Mouse (Mus musculus): ENCODE data around the gene Ermn. TPM values are rescaled to one million over a fixed set of nuclear protein-coding genes. Genes with fewer than 3 reads are reported as not detected.

The Ermn gene
- polyA plus RNA-seq (2021; fragmentation: Nextera tagmentation): 27.8 and 37.8 TPM in 2 replicates
- long read RNA-seq, experiment 1, transcript Ermn-201 (3 exons, 3,635 nt): major isoform, 464 of 490 reads
- long read RNA-seq, experiment 1, partial matches to known transcripts: 1 of 490 reads
- long read RNA-seq, experiment 1, other reads (novel, unspliced or antisense): 25 of 490 reads
- long read RNA-seq, experiment 2, transcript Ermn-201 (3 exons, 3,635 nt): major isoform, 81 of 94 reads
- long read RNA-seq, experiment 2, partial matches to known transcripts: 1 of 94 reads
- long read RNA-seq, experiment 2, other reads (novel, unspliced or antisense): 12 of 94 reads

DNA sequence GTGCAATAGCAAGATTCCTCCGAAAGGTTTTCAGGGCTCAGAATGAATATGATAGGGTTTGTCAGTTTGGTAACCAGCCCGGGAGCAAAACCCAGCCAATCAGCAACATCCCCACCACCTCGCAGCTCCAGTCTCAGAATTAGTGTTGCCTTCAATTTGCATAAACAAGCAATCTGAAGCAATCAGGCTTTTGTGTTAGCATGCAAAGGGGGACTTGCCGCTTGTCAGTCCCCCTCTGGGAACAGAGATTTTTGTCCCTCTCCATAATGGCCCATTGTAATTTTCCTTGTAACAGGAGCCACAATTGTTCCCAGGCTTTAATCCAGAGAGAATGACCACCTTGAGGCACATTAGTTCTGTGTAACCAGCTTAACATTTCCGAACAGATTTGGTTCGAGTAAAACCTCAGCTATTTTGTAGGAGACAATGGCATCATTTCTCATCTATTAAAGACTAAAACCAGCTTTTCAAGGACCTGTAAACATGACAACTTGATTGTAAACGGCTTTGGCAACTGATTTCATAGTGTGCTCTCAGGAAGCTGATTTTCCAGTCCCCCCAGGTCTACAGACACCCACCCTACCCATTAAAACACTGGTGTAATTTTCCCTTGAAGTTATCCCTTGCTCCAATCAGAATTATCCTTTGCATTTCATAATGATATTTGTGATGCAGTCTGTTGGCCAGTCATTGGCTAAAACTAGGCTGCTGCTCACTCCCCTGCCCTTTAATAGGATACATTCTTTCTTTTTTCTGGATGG, at the start of gene Ermn:
Gene Ermn (minus strand): TSS at position 44 of the 761 bp plus-strand sequence.

DNA sequence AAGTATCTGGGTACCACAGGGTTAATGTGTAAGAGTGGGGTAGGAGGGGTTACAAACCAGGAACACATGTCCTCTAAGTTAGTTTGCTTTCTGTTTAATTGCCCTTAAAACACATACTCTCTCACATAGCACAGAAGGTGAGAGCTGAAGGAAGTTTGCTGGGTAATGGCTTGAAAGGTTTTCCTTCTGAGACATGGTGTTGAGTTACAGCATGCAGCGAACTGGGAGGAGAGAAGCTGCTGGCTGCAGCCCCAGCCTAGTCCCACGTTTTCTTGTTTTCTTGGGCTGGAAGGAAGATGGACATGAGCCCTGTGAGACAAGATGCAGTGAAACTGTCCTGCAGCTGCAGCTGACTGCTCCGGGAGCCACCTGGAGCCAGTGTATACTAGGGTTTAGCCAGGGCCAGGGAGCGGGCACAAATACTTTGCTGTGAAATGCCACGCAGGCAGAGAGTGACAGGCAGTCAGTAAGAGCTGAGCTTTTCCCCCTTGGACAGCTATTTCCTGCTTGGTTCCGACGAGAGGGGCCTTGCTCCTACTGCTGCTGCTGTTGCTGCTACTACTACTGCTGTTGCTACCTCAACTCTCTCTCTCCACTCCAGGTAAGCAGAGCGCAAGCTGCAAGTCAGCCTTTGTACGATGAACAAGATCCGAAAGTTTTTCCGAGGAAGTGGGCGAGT, 54.8 kb downstream of the Ermn start, which contains the start of gene Galnt5:
Gene Galnt5 (plus strand): TSS at position 133 of the 679 bp plus-strand sequence.

Other genes with a start within 250 kb of the Ermn start
- gene Galnt5, start 55.0 kb downstream of the Ermn start, polyA plus RNA-seq (2021; fragmentation: Nextera tagmentation): not detected in 2 replicates
- gene Cytip, start 142.7 kb upstream of the Ermn start, polyA plus RNA-seq (2021; fragmentation: Nextera tagmentation): 0.09 and 0.11 TPM in 2 replicates